Mouse (Mus musculus): Measurements from ENCODE around the gene Slc24a1.

GRCm38 (mm10) chr9:64939790-64940189 lies 11.6 kb downstream of the Slc24a1 start:
- TF ChIP-seq USF1 (IDR thresholded peaks at IDR 0.05; ENCODE audit: low read depth): no peak
- TF ChIP-seq CEBPB (IDR thresholded peaks at IDR 0.05; ENCODE audit: low read depth): no peak

Measured in C2C12 (cell line).